Mouse (Mus musculus) natural killer cell, adult 2 months (primary cell): Measurements from ENCODE around the gene Rpl38.
A peak's percentile ranks its signal among the peaks of the same experiment; 100 is the strongest.
"Not testable (repeated sequence)": the region's sequence is repeated elsewhere in the genome, so short reads cannot be mapped to it uniquely, and the experiment has no call there.

Source experiments
- DNase-seq, 2 experiments: peaks; one replicate each; pipeline ENCODE4 v3.0.0; 2022; ENCODE audit warnings: low spot score in 2 of 2

The Rpl38 gene

GRCm38 (mm10) chr11:114656994-114657644 is 11.2 kb upstream of the Rpl38 start:
- DNase-seq: no peak

DNA sequence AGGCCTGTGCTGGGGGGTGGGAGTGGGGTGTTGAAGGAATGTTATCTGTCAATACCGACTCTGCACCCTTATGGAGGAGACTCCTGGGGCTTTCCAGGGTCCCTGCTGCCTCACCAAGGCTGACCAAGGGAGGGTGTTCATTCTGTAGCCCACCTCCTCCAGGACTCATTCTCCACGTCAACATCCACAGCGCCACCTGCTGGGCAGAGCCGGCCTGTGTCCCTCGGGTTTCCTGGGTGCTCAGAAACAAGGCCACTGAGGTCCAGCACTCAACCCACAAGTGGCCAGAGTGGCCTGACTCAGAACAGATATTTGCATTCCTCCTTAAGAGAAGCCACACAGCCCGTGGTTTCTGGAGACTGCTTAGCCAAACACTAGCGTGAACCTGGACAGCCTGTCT is 10.6 kb upstream of the Rpl38 start:
- DNase-seq: peak; percentile 52 to 61

DNA sequence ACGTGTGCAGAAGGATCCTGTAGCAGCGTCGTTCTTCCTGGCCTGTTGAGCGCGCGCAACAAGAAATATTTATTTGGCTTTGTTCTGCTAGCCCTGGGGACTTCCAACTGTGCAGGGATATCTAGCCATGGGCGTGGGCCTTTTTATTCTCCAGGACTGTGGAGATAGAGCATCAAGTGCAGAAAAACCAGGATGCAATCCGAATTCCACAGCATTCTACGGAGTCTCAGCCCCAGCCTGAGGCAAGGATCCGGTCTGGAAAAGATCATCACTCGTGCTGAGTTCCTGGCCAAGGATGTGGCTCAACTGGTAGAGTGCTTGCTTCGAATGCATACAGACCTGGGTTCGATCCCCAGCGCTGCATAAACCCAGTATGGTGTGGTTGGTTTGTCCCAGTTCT is 6.2 kb upstream of the Rpl38 start:
- no peak for DNase-seq

- DNase-seq: peak; percentile 41 to 60
Observed at GRCm38 (mm10) chr11:114662746-114663362, 5.5 kb upstream of the Rpl38 start.

DNA sequence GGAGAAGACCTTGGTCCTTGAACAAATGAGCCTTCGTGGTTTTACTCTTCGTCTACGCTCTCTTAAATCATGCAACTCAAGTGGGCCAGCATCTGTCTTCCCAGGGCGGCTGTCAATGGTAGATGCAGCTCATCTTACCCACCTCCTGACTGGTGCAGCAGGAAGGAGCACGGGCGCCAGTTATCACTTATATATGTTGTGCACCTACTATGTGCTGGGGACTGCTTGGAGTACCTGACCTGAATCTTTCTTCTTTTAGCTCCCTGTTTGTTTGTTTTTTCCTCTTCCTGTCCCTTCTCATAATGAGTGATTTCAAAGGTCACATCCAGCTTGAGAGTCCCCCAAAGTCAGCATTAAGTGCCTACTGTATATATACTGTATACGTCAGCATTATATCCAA is 4.2 kb upstream of the Rpl38 start:
- no peak for DNase-seq

DNA sequence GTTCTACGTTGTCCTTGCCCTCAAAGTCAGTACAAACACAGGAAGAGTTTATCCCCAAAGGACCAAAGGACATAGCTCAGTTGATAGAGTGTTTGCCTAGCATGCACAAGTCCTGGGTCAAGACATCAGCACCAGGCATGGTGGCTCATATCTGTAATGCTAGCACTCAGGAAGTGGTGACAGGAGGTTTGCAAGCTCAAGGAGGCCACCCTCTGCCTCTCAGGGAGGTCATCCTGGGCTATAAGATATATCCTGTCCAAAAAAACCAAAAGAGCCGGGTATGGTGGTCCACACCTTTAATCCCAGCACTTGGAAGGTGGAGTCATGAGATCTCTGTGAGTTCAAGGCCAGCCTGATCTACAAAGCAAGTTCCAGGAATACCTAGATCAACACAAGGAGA is 2.9 kb upstream of the Rpl38 start:
- DNase-seq: no peak

DNA sequence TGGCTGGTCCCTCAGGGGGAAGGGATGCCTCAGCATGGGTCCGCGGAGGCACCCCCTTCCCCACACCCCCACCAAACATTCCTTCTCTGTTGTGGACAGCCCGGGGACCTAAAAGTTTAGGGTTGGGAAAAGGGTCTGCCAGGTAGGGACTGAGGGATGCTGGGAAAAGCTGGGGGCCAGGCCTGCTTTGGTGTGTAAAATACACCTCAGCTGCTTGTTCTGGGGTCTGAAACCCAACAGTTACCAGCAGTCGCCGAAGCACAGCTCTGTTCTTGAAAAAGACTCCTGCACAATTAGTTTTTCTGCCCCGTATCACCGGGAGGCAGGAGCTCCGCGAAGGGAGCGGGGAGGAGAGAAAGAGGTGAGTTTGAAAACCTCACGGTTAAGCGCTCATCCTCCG is 1.5 kb upstream of the Rpl38 start:
- no peak for DNase-seq

DNA sequence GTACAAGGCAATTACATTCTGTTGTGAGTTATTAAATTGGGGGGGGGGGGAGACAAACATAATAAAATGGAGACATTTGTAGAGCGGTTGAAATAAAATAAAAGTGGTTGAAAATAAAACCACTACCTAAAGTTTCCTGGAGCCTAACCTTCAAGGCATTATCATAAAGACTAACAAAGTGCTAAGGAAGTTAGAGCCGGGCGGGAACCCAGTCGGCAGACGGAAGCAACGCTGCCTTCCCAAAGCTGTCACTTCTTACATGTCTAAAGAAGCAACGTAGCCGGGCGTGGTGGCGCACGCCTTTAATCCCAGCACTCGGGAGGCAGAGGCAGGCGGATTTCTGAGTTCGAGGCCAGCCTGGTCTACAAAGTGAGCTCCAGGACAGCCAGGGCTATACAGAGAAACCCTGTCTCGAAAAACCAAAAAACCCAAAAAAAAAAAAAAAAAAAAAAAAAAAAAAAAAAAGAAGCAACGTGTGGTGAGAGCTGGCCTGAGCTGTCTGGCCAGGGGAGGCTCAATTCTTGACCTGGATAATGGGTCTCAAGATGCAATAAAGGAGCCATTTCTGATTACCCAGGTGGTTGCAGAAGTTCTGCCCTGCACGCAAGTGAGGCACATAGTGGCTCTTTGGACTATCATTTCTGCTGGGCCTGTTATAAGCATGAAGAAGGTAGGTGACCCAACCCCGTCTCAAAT is 940 bp upstream of the Rpl38 start:
- DNase-seq: no peak

GRCm38 (mm10) chr11:114667932-114668285 is 415 bp upstream of the Rpl38 start:
- DNase-seq: peak; percentile 32 to 44

DNA sequence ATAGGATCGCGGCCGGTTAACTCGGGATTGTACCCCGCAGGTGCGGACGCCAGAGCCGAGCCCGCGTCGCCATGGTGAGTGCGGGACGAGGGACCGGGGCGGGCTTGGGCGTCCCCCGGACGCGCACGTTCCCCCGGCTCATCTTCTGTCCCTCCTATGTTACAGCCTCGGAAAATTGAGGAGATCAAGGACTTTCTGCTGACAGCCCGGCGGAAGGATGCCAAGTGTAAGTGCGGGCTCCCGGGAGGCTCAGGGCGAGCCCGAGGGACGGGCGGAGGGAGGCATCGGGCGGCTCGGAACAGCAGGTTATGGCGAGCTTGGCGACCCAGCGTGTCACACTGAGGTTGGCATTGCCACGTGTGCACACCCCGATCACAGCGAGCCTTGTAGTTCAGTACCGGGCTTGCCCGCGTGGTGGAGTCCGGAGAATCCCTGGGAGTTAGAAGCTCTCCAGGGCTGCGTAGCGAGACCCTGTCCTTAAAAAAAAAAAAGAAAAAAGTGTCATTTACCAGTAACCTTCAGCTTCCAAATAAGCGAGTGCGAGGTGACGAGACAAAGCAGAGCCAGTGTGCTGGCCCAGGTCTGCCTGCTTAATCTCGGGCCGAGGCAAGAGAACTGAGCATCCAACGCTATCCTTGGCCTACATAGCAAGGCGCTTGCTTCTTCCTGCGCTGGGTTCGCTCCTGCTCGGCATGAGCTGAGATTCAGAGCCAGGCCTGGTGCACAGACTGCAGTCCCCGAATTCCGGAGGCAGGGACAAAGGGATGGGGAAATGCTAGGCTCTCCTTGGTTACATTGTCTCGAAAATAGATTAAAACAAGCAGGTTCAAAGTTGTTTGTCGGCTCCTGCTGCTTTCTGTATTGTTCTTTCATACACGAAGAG is 658 bp downstream of the Rpl38 start:
- peak; percentile 60 to 78 for DNase-seq

DNA sequence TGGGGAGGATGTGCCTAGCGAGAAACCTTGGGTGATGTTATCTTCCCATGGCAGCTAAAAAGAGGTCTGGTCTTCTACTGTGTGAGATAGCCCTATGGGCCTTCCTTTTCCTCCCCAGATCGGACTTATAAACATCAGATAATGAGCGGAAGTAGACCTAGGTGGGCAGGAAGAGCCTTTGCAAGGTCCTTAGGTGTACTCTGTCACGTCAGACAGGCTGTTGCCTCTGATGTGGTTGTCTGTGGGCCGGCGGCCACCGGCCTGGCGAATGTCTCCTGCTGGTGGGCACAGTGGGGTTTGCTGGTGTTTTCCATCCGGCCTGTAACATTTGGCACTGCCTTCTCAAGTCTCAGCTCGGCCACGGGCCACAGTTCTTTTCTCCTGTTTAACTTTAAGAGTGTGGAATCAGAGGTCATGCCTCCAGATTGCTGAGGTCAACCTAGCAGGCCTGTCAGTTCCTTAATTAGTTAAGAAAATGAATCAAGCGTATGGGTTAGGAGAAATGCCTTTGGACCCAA is 1.4 kb downstream of the Rpl38 start:
- peak; percentile 72 to 77 for DNase-seq

GRCm38 (mm10) chr11:114671147-114671546 is 2.8 kb downstream of the Rpl38 start:
- DNase-seq: no peak

DNA sequence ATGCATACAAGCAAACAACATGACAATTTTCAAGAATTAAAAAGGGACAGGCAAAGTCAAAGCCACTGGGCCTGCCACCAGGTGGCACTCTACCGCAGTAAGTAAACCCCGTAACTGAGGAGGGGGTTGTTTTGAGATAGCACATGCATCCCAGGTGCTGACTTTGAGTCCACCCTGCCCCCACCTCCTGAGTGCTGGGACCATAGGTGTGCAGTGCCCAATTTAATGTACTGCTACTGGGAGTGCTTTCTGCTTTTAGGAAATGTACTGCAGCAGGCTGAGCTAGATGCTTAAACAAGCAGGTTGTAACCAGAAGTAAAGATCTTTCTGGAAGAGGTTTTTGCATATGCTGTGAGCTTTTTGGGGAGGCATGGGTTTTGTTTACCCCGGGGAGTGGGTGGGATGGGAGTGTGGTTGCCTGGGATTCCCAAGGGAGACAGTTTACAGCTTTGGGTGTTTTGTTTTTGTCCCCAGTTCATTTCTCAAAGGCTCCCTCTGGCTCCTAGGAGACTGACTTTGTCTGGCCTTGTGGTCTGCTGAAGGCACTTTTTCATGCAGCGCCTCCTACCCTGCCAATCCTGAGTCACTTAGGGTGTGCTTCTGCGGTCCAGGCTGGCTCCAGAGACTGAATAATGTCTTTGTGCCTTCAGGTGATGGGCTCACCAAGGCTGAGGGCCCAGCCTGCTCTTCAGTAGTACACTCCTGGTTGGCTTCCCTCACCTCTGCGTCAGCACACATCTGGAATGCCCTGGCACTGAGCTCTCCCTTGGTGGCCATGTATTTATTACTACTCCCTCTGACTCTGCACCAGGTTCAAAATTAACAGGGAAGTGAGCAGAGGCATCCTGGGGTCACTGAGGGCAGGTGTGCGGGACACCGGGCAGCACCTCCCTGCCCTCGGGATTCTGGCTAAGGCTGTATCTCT is 4.7 kb downstream of the Rpl38 start:
- DNase-seq: peak in 1 of 2 experiments; percentile 47

DNA sequence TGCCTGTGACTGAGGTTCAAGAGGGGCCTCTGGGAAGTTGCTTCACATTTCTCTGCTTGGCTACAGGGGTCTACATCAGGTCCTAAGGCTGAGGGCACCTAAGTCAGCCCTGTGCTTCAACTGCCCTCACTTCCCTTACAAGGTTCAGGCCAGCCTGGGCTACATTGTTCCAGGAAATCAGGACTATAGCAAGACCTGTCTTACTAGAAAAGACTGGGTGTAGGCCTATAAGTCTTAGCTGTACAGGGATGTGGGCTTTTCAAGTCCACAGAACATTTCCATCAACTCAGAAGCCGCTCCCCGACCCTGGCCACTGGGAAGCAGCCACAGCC is 5.4 kb downstream of the Rpl38 start:
- no peak for DNase-seq

DNA sequence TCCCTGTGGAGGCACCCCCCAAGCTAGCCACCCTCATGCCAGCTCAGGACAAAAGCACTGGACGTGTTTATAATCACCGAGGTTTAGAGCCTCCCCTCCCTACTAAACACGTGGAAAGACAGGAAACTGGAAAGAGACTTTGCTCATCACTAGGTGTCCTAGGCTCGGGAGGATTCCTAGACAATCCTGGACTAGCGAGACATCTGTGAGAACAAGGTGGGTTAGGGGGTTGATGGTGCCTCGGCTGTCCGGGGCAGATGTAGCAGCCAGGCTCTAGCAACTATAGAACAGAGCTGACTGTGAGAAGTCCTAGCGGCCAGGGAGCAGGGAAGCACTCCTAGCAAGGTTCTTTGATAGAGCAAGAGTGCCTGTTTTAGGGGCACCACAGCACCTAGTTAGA is 5.9 kb downstream of the Rpl38 start:
- no peak for DNase-seq

- DNase-seq: not testable (repeated sequence)
Observed at GRCm38 (mm10) chr11:114674796-114675195, 6.5 kb downstream of the Rpl38 start.

DNA sequence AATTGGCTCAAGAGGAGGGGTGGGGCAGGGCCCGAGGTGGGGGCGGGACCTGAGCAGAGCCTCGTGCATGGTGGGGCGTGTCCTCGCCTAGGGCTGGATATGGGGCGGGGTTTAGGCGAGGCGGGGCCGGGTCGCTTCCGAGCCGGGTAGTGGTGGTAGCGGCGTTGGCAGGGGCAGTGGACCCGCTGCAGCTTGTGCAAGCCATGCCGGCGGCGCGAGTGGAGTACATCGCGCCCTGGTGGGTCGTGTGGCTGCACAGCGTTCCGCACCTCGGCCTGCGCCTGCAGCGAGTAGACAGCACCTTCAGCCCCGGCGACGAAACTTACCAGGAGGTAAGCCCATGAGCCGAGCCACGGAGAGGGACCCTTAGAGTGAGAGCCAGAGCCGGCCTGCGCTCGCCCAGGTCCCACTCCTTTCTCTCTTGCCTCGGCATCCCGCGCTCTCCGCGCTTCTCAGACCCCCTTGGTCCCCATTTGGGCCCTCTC is 7.1 kb downstream of the Rpl38 start, which contains the start of gene Ttyh2:
TSS of gene Ttyh2 (plus strand) at position 91 of the 485 bp plus-strand sequence.
- DNase-seq: peak; percentile 34 to 58

- no peak for DNase-seq
Observed at GRCm38 (mm10) chr11:114675826-114676401, 7.6 kb downstream of the Rpl38 start.

DNA sequence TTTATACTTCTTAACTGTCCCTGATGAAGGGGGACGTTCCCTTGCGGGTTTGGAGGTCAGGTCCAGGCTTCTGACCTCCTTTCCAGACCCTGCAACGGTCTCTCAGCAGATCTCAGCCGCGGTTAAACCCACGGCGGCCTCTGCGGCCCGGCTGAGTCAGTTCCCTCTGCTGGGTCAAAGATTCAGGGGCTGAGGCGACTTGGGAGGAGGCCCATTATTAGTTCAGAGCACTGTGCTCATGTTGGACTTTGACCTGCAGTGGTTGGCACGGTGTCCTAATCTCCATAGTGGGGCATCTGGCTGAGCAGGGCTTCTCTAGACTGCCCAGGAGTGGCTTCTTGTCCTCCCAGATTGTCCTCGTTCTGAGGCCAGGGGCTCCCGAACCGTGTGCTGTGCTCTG is 8.1 kb downstream of the Rpl38 start:
- DNase-seq: no peak

GRCm38 (mm10) chr11:114676896-114677530 is 8.7 kb downstream of the Rpl38 start:
- no peak for DNase-seq
